Mouse (Mus musculus) left cerebral cortex, postnatal 10 days (tissue): Measurements from ENCODE around the gene Abca14. TPM values are rescaled to one million over a fixed set of nuclear protein-coding genes. Genes with fewer than 3 reads are reported as not detected.

Experiments used
- DNase-seq, 2 experiments: peaks; one replicate each; pipeline ENCODE4 v3.0.0; 2021 to 2022; ENCODE audit warnings: low spot score in 2 of 2, mixed read lengths in 1 of 2; ENCODE audit errors: extremely low spot score in 1 of 2
- intact Hi-C: fragments of 180-260 bp; cut with DNase I; formaldehyde crosslinking; loops from one replicate; pipeline ENCODE4 v1.15.1; 2025
- total RNA-seq, 2 experiments: library from RNA; stranded (reverse); gene quantifications; 2 replicates each; pipeline ENCODE4 v1.2.3; 2021

The Abca14 gene
- total RNA-seq, result under 1 TPM in 1 of 2 experiments, not detected in 1; 0.16 TPM

- peak; percentile 76 to 89 for DNase-seq
- intact Hi-C loops, result loop anchor here (1.0 to 10.0 kb wide), 4 partner anchors 79 to 529 kb away; partner anchors contain the start of gene Abca15
These were observed at the start of gene Abca14 for GRCm38 (mm10) chr7:120203789-120204188. Abca14 (plus strand) TSS chr7:120203961.

- peak in 1 of 2 experiments; percentile 27 for DNase-seq
- intact Hi-C loops, result no loop called here
These were observed 46.8 kb upstream of the Abca14 start for GRCm38 (mm10) chr7:120156841-120157409.

GRCm38 (mm10) chr7:120157575-120158061, 46.1 kb upstream of the Abca14 start:
- peak in 1 of 2 experiments; percentile 17 for DNase-seq
- intact Hi-C loops, result no loop called here

GRCm38 (mm10) chr7:120158121-120158613, 45.6 kb upstream of the Abca14 start:
- no peak for DNase-seq
- intact Hi-C loops, result no loop called here

- intact Hi-C loops, result no loop called here
These were observed 40.0 kb upstream of the Abca14 start for GRCm38 (mm10) chr7:120163581-120164251.

GRCm38 (mm10) chr7:120172188-120172700, 31.5 kb upstream of the Abca14 start:
- intact Hi-C loops, result no loop called here

More at GRCm38 (mm10) chr7:120163581-120164251, 40.0 kb upstream of the Abca14 start:
- DNase-seq, result no peak

GRCm38 (mm10) chr7:120173603-120174244, 30.0 kb upstream of the Abca14 start, which contains the start of gene Anks4b:
Anks4b (plus strand) TSS chr7:120173858.
- intact Hi-C loops, result no loop called here
- DNase-seq, result no peak

More at GRCm38 (mm10) chr7:120172188-120172700, 31.5 kb upstream of the Abca14 start:
- DNase-seq, result no peak

GRCm38 (mm10) chr7:120174723-120175504, 28.8 kb upstream of the Abca14 start:
- intact Hi-C loops, result no loop called here
- DNase-seq, result no peak

- intact Hi-C loops, result no loop called here
- no peak for DNase-seq
These were observed 26.1 kb upstream of the Abca14 start for GRCm38 (mm10) chr7:120177611-120178010.

- no peak for DNase-seq
- intact Hi-C loops, result no loop called here
These were observed 24.8 kb upstream of the Abca14 start for GRCm38 (mm10) chr7:120178935-120179334.

GRCm38 (mm10) chr7:120180547-120180946, 23.2 kb upstream of the Abca14 start:
- intact Hi-C loops, result no loop called here

GRCm38 (mm10) chr7:120181401-120182230, 22.1 kb upstream of the Abca14 start:
- DNase-seq, result no peak
- intact Hi-C loops, result no loop called here

More at GRCm38 (mm10) chr7:120180547-120180946, 23.2 kb upstream of the Abca14 start:
- no peak for DNase-seq

- no peak for DNase-seq
- intact Hi-C loops, result no loop called here
These were observed 20.9 kb upstream of the Abca14 start for GRCm38 (mm10) chr7:120182891-120183290.

- DNase-seq, result no peak
- intact Hi-C loops, result no loop called here
These were observed 14.8 kb upstream of the Abca14 start for GRCm38 (mm10) chr7:120188946-120189345.

GRCm38 (mm10) chr7:120189369-120190149, 14.2 kb upstream of the Abca14 start:
- intact Hi-C loops, result no loop called here
- no peak for DNase-seq

- DNase-seq, result no peak
- intact Hi-C loops, result no loop called here
These were observed 13.6 kb upstream of the Abca14 start for GRCm38 (mm10) chr7:120190150-120190665.

GRCm38 (mm10) chr7:120192207-120192606, 11.6 kb upstream of the Abca14 start:
- intact Hi-C loops, result no loop called here
- DNase-seq, result no peak
